Mouse (Mus musculus) skeletal muscle tissue, adult 2 months (tissue): ENCODE data around the gene Sepsecs.

ENCODE experiments used
- DNase-seq: peaks from one replicate; pipeline ENCODE4 v3.0.0-alpha.2; 2012; ENCODE audit warnings: low read depth, low spot score

Sepsecs gene

DNA sequence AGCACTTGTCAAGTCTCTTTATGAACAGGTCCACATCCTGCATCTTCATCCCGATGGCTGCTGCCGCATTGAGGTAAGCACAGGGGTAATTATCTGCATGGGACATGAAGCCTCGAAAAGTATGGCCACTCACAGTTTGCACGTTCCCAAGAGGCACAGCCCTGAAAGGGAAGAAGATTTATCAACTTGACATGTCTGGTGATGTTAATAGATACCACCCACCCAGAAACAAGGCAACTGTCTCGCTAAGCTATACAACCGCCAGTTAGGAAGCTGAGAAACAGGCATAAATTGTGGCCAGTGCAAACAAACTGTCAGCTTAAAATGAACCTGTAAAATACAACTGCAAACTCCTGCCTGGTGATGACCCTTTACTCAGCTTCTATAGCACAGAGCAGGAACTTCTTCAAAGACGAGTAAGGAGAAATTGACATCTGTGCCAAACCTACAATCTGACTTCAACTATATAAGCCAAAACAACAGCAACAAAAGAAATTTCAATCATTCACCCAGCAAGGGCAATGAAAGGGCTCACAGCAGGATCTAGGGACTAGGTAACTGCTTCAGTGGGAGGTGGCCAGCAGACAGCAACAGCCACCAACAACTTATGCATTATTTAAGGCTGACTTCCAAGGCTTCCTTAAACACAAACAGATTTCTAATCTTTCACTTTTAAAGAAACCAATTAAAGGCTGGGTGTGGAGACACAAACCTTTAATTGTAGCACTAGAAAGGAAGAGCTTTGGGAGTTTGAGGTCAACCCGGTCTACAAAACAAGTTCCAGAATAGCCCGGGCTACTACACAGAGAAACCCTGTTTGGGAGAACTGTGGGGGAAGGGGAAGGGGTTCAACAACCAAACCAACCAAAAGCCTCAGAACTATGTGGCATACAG lies 25.3 kb downstream of the Sepsecs start:
- DNase-seq: no peak

DNA sequence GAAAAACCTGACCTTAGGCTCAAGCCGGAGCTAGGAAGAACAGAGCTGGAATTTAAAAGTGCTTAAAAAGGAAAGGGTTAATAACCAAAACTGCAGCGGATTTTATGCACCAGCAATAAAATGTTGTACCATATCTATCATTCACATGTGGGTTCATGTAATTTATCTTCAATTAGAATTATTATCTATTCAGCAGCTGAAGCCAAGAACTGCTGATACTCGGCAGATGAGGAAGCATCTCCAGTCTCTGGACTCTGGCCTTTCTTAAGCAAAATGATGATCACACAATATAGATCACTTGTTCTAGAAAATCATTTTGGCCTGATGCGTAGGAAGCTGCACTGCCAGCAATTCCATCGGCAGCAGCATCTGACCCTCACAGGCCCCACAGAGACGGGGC lies 27.8 kb downstream of the Sepsecs start:
- DNase-seq: no peak

DNA sequence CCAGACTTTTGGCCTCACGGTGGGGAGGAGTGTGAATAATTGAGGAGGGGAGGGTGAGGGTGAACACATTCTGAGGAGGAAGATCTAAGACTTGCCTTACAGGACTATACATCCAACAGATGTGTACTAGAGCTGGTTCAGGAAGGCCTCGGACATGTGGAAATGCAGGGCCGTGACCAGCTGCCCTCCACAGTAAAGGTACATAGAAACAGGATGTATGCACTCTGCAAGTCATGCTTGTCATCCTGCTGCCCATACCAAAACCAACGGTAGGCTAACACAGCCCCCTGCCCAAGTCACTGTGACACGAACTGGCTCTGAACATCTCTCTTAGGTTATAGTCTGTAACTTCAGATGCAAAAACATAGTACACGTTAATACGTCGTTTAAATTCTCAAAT lies 30.6 kb downstream of the Sepsecs start:
- DNase-seq: no peak

DNA sequence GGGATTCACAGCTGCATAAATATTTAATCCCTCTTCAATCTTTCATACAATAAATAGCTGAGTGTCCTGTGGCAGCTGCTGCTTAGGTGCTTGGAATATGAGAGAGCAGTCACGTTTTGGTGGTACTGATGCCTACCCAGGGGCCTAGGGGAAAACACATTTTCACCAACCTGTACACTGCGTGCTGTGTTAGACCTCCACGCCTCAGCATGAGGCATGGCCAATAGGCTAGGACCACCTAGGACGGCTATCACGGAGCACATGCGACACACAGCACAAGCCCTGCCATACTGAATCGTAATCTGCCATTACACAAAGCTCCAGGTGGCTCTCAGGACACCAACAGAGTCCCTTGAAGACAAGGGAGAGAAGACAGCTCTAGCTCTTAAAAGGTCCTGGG lies 31.5 kb downstream of the Sepsecs start:
- DNase-seq: no peak

GRCm38 (mm10) chr5:52636923-52637322 lies 32.6 kb downstream of the Sepsecs start:
- DNase-seq: no peak

DNA sequence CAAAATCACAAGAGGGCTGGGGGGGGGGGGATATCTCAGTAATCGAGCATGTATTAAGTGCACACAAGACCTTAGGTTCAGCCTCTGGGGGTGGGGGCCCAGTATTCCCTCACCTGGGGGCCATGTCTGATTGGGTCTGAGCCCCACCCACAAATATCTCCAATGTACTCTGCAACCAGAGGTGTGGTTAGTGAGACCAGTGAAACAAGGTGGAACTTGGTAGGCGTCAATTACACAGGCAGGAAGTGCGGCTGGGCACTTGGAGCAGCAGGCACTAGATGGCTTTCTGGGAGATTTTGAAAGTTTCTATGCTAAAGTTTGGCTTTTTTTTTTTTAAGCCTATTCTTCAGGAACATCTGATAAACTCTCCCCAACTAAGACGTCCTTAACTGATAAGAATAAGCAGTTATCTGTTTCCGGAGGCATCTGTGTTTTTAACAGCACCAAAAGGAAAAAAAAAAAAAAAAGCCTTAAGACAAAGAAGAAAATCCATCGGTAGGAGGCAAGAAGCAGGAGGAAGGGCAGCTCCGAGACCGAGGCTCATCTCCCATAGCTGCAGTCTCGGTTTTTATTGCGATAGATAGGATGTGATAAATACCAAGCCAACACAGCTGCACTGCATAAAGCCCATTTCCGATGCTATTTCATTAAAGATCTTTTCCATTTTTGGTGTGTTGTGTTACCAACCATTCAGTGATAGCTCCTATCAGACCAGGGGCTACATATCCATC lies 33.3 kb downstream of the Sepsecs start:
- no peak for DNase-seq

DNA sequence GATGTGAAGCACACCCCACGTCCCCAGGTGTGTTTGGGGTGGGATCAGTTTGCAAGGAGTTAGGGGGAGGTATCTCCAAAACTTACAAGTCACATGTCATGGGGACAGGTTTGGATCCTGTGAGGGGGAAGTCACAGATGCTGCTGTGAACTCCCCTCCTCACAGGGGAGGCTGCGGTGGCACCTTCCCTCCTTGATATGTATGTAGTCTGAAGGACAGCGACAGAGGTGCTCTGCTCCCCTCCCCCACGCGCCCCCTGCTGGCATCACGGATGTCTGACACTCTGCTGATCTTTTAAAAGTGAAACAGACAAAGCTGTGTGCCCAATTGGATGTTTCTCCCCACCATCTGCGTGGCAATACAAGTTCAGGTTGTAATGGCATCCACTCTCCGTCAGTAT lies 35.5 kb downstream of the Sepsecs start:
- DNase-seq: peak; percentile 57

- DNase-seq: peak; percentile 44
Measured at GRCm38 (mm10) chr5:52630541-52630940, 39.0 kb downstream of the Sepsecs start.

- no peak for DNase-seq
Measured at GRCm38 (mm10) chr5:52629214-52629613, 40.3 kb downstream of the Sepsecs start.

- DNase-seq: no peak
Measured at GRCm38 (mm10) chr5:52628783-52629182, 40.7 kb downstream of the Sepsecs start.

- no peak for DNase-seq
Measured at GRCm38 (mm10) chr5:52627713-52628112, 41.8 kb downstream of the Sepsecs start.

- DNase-seq: no peak
Measured at GRCm38 (mm10) chr5:52626092-52626491, 43.4 kb downstream of the Sepsecs start.

DNA sequence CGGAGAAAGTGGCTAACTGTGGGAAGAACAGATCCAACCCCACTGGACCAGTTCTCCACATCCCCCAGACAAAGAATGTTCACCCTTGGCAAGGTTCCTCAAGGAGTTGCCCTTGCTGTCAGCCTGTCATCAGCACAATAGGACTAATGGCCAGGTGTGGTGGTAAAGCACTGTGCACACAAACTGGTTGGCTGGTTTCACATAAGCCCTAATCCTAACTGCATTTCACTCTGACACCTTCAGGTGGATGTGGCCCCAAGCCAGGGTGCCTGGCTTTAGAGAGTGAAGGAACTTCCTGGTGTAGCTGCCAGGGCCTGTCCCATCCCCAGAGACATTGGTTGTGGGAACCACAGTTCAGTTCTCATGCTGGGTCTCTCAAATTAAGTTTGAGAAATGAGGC lies 44.6 kb downstream of the Sepsecs start:
- no peak for DNase-seq

GRCm38 (mm10) chr5:52623099-52623498 lies 46.4 kb downstream of the Sepsecs start:
- DNase-seq: no peak

GRCm38 (mm10) chr5:52618348-52619270 lies 50.9 kb downstream of the Sepsecs start:
- DNase-seq: peak; percentile 86

GRCm38 (mm10) chr5:52617711-52618347 lies 51.7 kb downstream of the Sepsecs start:
- DNase-seq: no peak

GRCm38 (mm10) chr5:52616549-52616948 lies 53.0 kb downstream of the Sepsecs start:
- peak; percentile 92 for DNase-seq

- no peak for DNase-seq
Measured at GRCm38 (mm10) chr5:52615421-52615820, 54.1 kb downstream of the Sepsecs start.

DNA sequence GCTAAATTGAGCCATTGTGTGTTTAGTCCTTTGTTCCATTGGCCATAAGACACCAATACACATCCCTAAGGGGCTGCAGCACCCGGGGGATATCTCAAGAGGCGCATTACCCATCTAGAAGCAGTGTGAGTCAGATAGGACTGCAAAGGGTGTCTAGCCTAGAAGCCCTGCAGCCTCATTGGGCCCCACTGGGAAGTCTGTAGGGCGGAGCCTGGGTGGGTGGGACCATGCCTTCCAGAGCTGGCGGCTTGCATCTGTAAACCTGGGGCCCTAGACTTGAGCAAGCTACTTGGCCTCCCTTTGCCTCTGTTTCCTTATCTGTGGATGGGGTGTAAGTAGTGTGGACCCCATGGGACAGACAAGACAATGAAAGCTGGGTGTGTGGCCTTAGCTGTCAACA lies 54.8 kb downstream of the Sepsecs start:
- no peak for DNase-seq

DNA sequence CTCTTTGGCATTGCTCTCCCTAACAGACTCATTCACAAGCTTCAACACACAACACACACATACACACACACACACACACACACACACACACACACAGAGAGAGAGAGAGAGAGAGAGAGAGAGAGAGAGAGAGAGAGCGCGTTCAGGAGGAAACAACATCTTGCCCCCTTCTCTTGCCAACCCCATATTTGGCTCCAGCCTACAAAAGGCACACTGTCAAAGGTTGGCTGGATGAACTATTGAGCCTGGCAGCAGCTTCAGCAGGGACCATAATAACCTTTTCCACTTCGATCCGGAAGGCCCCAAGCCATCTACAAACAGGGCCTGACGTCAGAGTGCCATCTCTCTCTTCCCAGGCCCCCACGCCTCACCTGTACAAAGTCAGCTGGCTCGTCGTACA lies 56.7 kb downstream of the Sepsecs start:
- DNase-seq: no peak

- DNase-seq: no peak
Measured at GRCm38 (mm10) chr5:52611315-52611895, 58.1 kb downstream of the Sepsecs start.
